Mouse (Mus musculus) lung, adult 2 months (tissue): ENCODE measurements around the gene Ptgis. TPM values are rescaled to one million over a fixed set of nuclear protein-coding genes. Genes with fewer than 3 reads are reported as not detected.

Source experiments
- DNase-seq: peaks from one replicate; pipeline ENCODE4 v3.0.0; 2022
- H3K4me1 ChIP-seq: fragments of 200-500 bp; 2 replicates; pipeline ENCODE4 v1.6.1; 2011; ENCODE audit warnings: low read length; ENCODE audit not compliant: control insufficient read depth, insufficient read depth
- H3K4me3 ChIP-seq: fragments of 200-500 bp; replicated peaks from 2 replicates; pipeline ENCODE3; 2011; ENCODE audit warnings: low read depth, mild to moderate bottlenecking, control low read depth, low read length; ENCODE audit errors: extremely low read depth
- CTCF ChIP-seq: fragments of 200-500 bp; IDR thresholded peaks from 2 replicates; pipeline ENCODE4 v1.5.1; 2011; ENCODE audit warnings: mild to moderate bottlenecking, low read length, control low read depth; ENCODE audit not compliant: insufficient read depth
- POLR2A ChIP-seq: fragments of 200-500 bp; IDR thresholded peaks from 2 replicates; pipeline ENCODE4 v1.6.1; 2011; ENCODE audit warnings: low read depth, mild to moderate bottlenecking, control low read depth, low read length, borderline replicate concordance; ENCODE audit errors: extremely low read depth
- WGBS: fragments of 180-500 bp; shearing (Covaris S2); methylation state at CpG from one replicate; pipeline ENCODE4 v1.1.7; 2018; 5-methylcytosine and 5-hydroxymethylcytosine counted together
- polyA plus RNA-seq: library from polyadenylated mRNA; depleted of rRNA; stranded (reverse); fragments of >200 nt; gene quantifications from 2 replicates; pipeline ENCODE4 v1.2.3, GENCODE M21; 2012; rRNA removed

Gene Ptgis
- polyA plus RNA-seq, 1 experiment, result 105 TPM

DNA sequence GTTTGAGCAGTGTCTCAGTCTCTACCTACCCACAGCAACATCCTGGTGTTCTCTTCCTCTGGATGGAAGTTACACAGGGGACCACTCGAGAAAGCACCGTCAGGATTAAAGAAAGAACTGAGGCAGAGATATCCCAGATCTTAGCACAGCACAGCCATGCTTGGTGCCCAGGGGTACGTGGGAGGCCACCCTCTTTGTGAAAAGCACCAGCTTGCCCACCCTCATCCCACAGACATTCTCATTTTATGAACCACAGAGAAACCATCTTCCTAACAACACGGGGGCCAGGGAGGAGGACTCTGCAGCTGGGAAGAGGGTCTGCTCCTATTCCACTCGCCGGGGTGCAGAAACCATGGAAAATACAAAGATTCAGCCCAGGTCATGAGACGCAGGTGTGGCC is 90.3 kb downstream of the Ptgis start:
- H3K4me1 ChIP-seq, result no peaks in the 10 kb centered on the region
- no peak overlapping the region for H3K4me3 ChIP-seq
- no peak for TF ChIP-seq POLR2A
- no peak for TF ChIP-seq CTCF
- DNase-seq, result no peak
- WGBS, result 90% methylated on average over 7 of the region's 7 CpGs

DNA sequence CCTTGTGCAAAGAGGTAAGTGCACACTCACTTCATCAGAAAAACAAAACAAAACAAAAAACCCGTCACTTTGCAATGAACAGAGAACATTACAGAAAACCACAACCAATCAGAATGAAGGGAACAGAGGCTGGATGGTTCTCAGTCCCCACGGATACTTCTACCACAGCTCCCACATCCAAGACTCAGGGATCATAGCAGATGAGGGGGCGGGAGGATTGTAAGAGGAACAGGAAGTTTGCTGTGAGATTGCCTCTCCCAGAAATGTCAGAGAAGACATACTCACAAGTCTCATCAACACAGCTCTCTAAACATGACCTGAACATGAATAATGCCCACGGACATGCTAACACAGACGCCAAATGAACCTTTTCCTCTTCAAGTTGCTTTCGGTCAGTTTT is 91.4 kb downstream of the Ptgis start:
- WGBS, result 80% methylated on average over 6 of the region's 6 CpGs
- TF ChIP-seq POLR2A (no peak), CTCF (no peak)
- no peak for DNase-seq
- no peak overlapping the region for H3K4me3 ChIP-seq
- H3K4me1 ChIP-seq, result no peaks in the 10 kb centered on the region

DNA sequence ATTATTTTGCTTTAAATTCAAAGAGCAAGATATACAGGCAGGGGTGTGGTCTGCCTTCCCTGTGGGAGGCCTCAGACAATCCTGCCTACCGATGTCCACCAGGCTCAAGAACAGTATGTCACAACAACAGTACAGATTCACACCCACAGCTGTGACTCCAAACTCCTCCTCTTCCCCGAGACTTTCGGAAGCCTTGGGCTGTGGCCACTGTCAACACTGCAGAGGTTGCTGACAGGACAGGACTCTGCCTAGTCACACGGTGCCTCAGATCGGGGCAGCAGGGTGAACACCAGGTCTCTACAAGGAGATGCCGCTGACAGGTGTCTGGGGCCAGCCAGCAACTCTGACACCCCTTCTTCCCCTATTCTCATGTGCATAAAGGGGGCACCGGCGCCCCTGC is 92.7 kb downstream of the Ptgis start:
- WGBS, result 55% methylated on average over 8 of the region's 8 CpGs
- DNase-seq, result no peak
- H3K4me3 ChIP-seq, result no peak overlapping the region
- TF ChIP-seq CTCF, result no peak
- TF ChIP-seq POLR2A, result no peak
- no peaks in the 10 kb centered on the region for H3K4me1 ChIP-seq

DNA sequence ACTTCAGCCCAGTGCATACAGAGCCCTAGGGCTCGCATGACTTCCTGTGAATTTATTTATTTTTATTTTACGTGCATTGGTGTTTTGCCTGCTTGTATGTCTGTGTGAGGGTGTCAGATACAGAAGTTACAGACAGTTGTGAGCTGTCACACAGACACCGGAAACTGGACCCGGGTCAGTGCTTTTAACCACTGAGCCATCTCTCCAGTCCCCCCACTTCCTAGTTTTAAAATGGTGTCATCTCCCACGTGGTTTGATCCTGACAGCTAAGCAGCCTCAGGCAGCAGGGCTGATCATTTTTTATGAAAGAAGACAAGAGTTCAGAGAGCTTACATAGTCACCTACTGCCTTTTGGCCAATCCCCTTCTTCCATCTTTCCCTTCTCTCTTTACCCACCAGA is 94.5 kb downstream of the Ptgis start:
- H3K4me1 ChIP-seq, result no peaks in the 10 kb centered on the region
- no peak for DNase-seq
- WGBS, result 35% methylated on average over 5 of the region's 5 CpGs
- no peak overlapping the region for H3K4me3 ChIP-seq
- TF ChIP-seq CTCF (no peak), POLR2A (no peak)

DNA sequence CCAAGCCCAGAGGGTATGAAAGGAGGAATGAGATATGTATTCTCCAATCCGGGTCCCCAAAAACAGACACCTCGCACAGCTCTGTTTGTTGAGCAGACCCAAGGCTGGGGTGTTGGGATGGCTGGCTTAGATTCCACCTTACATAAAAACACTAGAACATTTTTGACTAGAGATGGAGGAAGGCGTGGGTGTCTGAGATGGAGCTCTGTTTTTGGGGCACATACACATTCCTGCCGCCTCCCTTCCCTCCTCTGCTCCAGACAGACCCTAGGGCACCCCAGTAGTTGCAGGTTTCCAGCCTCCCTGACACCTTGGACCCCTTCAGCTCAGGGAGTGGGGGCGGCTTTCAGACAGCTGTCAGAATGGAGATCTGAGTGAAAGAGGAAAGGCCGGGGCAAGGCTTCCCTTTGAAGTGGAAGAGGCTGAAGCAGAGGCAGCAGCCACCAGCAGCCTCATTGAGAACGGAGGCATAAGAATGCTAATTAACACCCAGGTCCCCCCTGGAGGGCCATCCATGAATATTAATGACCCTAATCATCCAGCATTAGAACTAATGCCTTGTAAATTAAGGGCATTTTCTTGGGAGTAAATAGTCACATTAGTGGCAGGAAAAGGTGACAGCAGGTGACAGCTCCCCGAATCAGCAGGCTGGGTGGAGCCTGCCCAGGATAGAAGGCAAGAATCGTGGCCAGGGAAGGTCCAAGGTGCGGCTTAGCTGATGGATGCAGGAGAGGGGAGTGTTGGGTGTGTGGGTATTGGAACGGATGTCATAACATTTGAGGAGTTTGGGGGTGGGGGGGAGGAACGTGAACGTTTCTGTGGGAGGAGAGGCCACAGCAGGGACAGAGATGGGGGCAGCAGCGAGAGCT is 95.7 kb downstream of the Ptgis start:
- no peak for TF ChIP-seq CTCF
- TF ChIP-seq POLR2A, result no peak
- 30% methylated on average over 14 of the region's 14 CpGs for WGBS
- no peaks in the 10 kb centered on the region for H3K4me1 ChIP-seq
- no peak for DNase-seq
- no peak overlapping the region for H3K4me3 ChIP-seq

DNA sequence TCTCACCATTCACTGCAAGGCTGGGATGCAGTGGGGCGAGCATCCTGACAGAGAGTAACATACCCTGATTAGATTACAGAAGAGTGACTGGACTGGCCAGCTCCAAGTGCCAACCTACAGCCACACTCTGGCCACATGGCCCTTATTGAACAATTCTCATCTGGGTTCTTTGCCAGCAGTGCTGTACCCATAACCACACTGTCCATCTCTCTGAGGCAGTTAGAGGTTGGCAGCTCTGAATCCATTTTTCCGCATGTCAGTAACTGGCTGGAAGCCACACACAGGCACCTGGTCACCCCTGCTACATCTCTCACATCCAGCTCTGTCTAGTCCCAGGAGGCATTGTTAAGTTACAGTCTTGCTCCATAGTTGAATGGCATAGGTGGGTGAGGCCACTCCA is 96.5 kb downstream of the Ptgis start:
- no peak for DNase-seq
- 68% methylated on average over 2 of the region's 2 CpGs for WGBS
- Histone ChIP-seq H3K4me1 (no peaks in the 10 kb centered on the region), H3K4me3 (no peak overlapping the region)
- no peak for TF ChIP-seq CTCF
- TF ChIP-seq POLR2A, result no peak

DNA sequence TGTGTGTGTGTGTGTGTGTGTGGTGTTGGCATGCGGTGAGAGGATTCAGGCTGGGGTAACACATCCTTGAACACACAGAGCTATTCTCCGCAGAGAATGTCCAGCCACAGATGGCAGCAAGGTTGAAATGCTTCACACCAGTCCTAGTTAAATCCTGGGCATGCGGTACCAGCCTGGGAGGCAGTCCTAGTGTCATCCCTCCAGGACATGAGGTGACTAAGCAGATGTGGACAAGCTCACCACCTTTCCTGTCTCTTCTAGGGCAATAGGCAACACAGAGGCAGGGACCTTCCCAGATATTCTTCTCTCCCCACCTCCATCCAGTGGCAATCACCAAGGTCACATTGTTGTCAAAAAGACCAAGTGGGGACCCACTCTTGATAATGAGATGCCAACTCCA is 98.1 kb downstream of the Ptgis start:
- Histone ChIP-seq H3K4me3 (no peak overlapping the region), H3K4me1 (no peaks in the 10 kb centered on the region)
- no peak for DNase-seq
- TF ChIP-seq POLR2A (no peak), CTCF (no peak)
- WGBS, result 93% methylated on average over 3 of the region's 3 CpGs

DNA sequence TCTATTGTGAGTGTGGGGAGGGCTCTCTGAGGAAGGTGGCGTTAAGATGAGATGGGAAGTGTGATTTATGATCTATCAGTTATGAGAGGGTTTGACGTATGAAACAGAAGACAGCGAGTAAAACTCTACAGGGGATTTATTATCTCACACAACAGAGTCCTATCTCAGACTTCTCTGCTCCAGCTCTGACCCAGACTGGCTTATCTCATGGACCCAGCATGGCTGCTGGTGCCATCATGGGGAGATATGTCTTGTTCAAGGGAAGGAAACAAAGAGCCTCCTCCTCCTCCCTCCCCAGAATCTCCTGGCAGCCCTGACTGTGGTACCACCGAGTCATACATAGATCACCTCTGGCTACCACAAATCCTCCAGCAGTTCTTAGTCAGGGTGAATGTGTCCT is 98.6 kb downstream of the Ptgis start:
- 66% methylated on average over 4 of the region's 4 CpGs for WGBS
- H3K4me1 ChIP-seq, result no peaks in the 10 kb centered on the region
- TF ChIP-seq POLR2A (no peak), CTCF (no peak)
- H3K4me3 ChIP-seq, result no peak overlapping the region
- no peak for DNase-seq

Other genes starting within 250 kb of the Ptgis start
- gene Stau1, start 244.3 kb downstream of the Ptgis start, polyA plus RNA-seq, result 22.8 and 28.3 TPM in 2 replicates
- gene Ddx27, start 225.4 kb downstream of the Ptgis start, polyA plus RNA-seq, result 17.3 and 18.6 TPM in 2 replicates
- gene Znfx1, start 177.6 kb downstream of the Ptgis start, polyA plus RNA-seq, result 39.4 and 46.6 TPM in 2 replicates
- 4.5 and 5.1 TPM in 2 replicates for gene Kcnb1, start 50.4 kb downstream of the Ptgis start, polyA plus RNA-seq
- 17.7 and 20.5 TPM in 2 replicates for gene B4galt5, start 108.6 kb upstream of the Ptgis start, polyA plus RNA-seq
- 32.0 and 41.7 TPM in 2 replicates for gene Slc9a8, start 181.1 kb upstream of the Ptgis start, polyA plus RNA-seq